Mouse (Mus musculus) heart, embryonic 12.5 days (tissue): ENCODE measurements at regions not wholly inside any gene's neighbourhood (a gene's known extent, or its start where the extent isn't known, plus 50 kb on each side); places are given as distances from the start of the nearest gene placed in this dataset.

Experiments
- ATAC-seq: fragments of 200-750 bp; cut with Nextera tagmentation; 2 replicates; pipeline ENCODE4 v1.8.0; 2017; ENCODE audit warnings: moderate TSS enrichment, moderate library complexity; ENCODE audit not compliant: insufficient number of reproducible peaks, low FRiP score
- H3K27ac ChIP-seq: fragments of 300-500 bp; sonication (generic); 2 replicates; pipeline ENCODE4 v1.5.1; 2016; ENCODE audit warnings: mild to moderate bottlenecking, moderate library complexity; ENCODE audit not compliant: poor library complexity, severe bottlenecking
- H3K27me3 ChIP-seq: fragments of 300-500 bp; sonication (generic); replicated peaks from 2 replicates; pipeline ENCODE4 v1.6.1; 2016; ENCODE audit warnings: mild to moderate bottlenecking, moderate library complexity
- H3K36me3 ChIP-seq: fragments of 300-500 bp; sonication (generic); 2 replicates; pipeline ENCODE4 v1.6.1; 2016; ENCODE audit warnings: mild to moderate bottlenecking, moderate library complexity
- H3K4me1 ChIP-seq: fragments of 300-500 bp; sonication (generic); replicated peaks from 2 replicates; pipeline ENCODE4 v1.6.1; 2016; ENCODE audit warnings: mild to moderate bottlenecking
- H3K4me2 ChIP-seq: fragments of 300-500 bp; sonication (generic); 2 replicates; pipeline ENCODE4 v1.6.1; 2016; ENCODE audit warnings: mild to moderate bottlenecking, moderate library complexity
- H3K4me3 ChIP-seq: fragments of 300-500 bp; sonication (generic); 2 replicates; pipeline ENCODE4 v1.5.1; 2016; ENCODE audit warnings: mild to moderate bottlenecking
- H3K9ac ChIP-seq: fragments of 300-500 bp; sonication (generic); 2 replicates; pipeline ENCODE4 v1.6.1; 2016; ENCODE audit warnings: mild to moderate bottlenecking, moderate library complexity
- H3K9me3 ChIP-seq: fragments of 300-500 bp; sonication (generic); replicated peaks from 2 replicates; pipeline ENCODE4 v1.6.1; 2016; ENCODE audit warnings: mild to moderate bottlenecking, moderate library complexity
- whole genome bisulfite sequencing: fragments of 180-500 bp; shearing (Covaris S2); methylation state at CpG from one replicate; pipeline ENCODE4 v1.1.7; 2016; 5-methylcytosine and 5-hydroxymethylcytosine counted together

- no peak for ATAC-seq
- 1% methylated on average over 30 of the region's 30 CpGs for WGBS
Measured at GRCm38 (mm10) chr13:84345791-84346511, 123.9 kb downstream of the Tmem161b start.

GRCm38 (mm10) chr13:84346569-84346968, 124.5 kb downstream of the Tmem161b start:
- H3K27me3 ChIP-seq, result peaks cover 43% of the 10 kb centered on the region
- no peaks in the 10 kb centered on the region for H3K36me3 ChIP-seq
- no peak overlapping the region for H3K4me2 ChIP-seq
- ATAC-seq, result no peak
- no peaks in the 10 kb centered on the region; the same call in 1 of the 2 replicates for H3K4me1 ChIP-seq
- no peak overlapping the region for H3K9ac ChIP-seq
- 12% methylated on average over 2 of the region's 2 CpGs for WGBS
- no peaks in the 10 kb centered on the region for H3K9me3 ChIP-seq
- no peak overlapping the region for H3K27ac ChIP-seq
- H3K4me3 ChIP-seq, result no peak overlapping the region

More at GRCm38 (mm10) chr13:84345791-84346511, 123.9 kb downstream of the Tmem161b start:
- Histone ChIP-seq H3K9me3 (no peaks in the 10 kb centered on the region), H3K4me2 (no peak overlapping the region), H3K36me3 (no peaks in the 10 kb centered on the region), H3K4me1 (no peaks in the 10 kb centered on the region; the same call in 1 of the 2 replicates), H3K27ac (no peak overlapping the region), H3K27me3 (peaks cover 48% of the 10 kb centered on the region), H3K4me3 (peak overlapping the region; percentile 9; the same call in 1 of the 2 replicates), H3K9ac (no peak overlapping the region)

GRCm38 (mm10) chr13:84347181-84347913, 125.3 kb downstream of the Tmem161b start:
- Histone ChIP-seq H3K27me3 (peaks cover 37% of the 10 kb centered on the region), H3K4me3 (peak overlapping the region; percentile 47), H3K36me3 (no peaks in the 10 kb centered on the region), H3K9me3 (no peaks in the 10 kb centered on the region), H3K9ac (no peak overlapping the region), H3K4me2 (peak overlapping the region; percentile 92), H3K4me1 (no peaks in the 10 kb centered on the region; the same call in 1 of the 2 replicates), H3K27ac (no peak overlapping the region)
- 2% methylated on average over 21 of the region's 21 CpGs for WGBS
- ATAC-seq, result 0 out of 2 replicates have a peak, but pooled peaks have one; percentile 5

- WGBS, result under 1% methylated on average over 34 of the region's 34 CpGs
Measured at GRCm38 (mm10) chr13:84347914-84348700, 126.0 kb downstream of the Tmem161b start.

GRCm38 (mm10) chr13:84348701-84348975, 126.5 kb downstream of the Tmem161b start:
- Histone ChIP-seq H3K36me3 (no peaks in the 10 kb centered on the region), H3K27me3 (peaks cover 29% of the 10 kb centered on the region), H3K4me2 (peak overlapping the region; percentile 92), H3K27ac (peak overlapping the region; percentile 40), H3K4me3 (peak overlapping the region; percentile 47), H3K9me3 (no peaks in the 10 kb centered on the region), H3K4me1 (no peaks in the 10 kb centered on the region; the same call in 1 of the 2 replicates), H3K9ac (peak overlapping the region; percentile 49)
- 0% methylated on average over 9 of the region's 9 CpGs for WGBS
- ATAC-seq, result no peak

More at GRCm38 (mm10) chr13:84347914-84348700, 126.0 kb downstream of the Tmem161b start:
- H3K27ac ChIP-seq, result peak overlapping the region; percentile 40
- peak overlapping the region; percentile 47 for H3K4me3 ChIP-seq
- peak; percentile 95 for ATAC-seq
- no peaks in the 10 kb centered on the region for H3K36me3 ChIP-seq
- no peaks in the 10 kb centered on the region for H3K9me3 ChIP-seq
- H3K4me2 ChIP-seq, result peak overlapping the region; percentile 92
- H3K27me3 ChIP-seq, result peaks cover 34% of the 10 kb centered on the region
- no peaks in the 10 kb centered on the region; the same call in 1 of the 2 replicates for H3K4me1 ChIP-seq
- peak overlapping the region; percentile 49 for H3K9ac ChIP-seq

- no peak for ATAC-seq
- Histone ChIP-seq H3K4me2 (peak overlapping the region; percentile 92), H3K9ac (peak overlapping the region; percentile 49), H3K27ac (peak overlapping the region; percentile 40; the same call in 1 of the 2 replicates), H3K4me1 (no peaks in the 10 kb centered on the region; the same call in 1 of the 2 replicates), H3K9me3 (no peaks in the 10 kb centered on the region), H3K36me3 (no peaks in the 10 kb centered on the region), H3K4me3 (peak overlapping the region; percentile 47), H3K27me3 (peaks cover 24% of the 10 kb centered on the region)
- WGBS, result under 1% methylated on average over 23 of the region's 23 CpGs
Measured at GRCm38 (mm10) chr13:84349001-84349720, 127.1 kb downstream of the Tmem161b start.

GRCm38 (mm10) chr13:84349721-84350040, 127.6 kb downstream of the Tmem161b start:
- Histone ChIP-seq H3K4me2 (peak overlapping the region; percentile 92; the same call in 1 of the 2 replicates), H3K9ac (no peak overlapping the region)

GRCm38 (mm10) chr13:84350791-84351190, 128.7 kb downstream of the Tmem161b start:
- Histone ChIP-seq H3K27me3 (peaks cover 15% of the 10 kb centered on the region), H3K36me3 (no peaks in the 10 kb centered on the region), H3K4me3 (no peak overlapping the region), H3K27ac (no peak overlapping the region), H3K9me3 (no peaks in the 10 kb centered on the region), H3K9ac (no peak overlapping the region), H3K4me1 (no peaks in the 10 kb centered on the region; the same call in 1 of the 2 replicates), H3K4me2 (no peak overlapping the region)
- 29% methylated on average over 5 of the region's 5 CpGs for WGBS
- no peak for ATAC-seq

More at GRCm38 (mm10) chr13:84349721-84350040, 127.6 kb downstream of the Tmem161b start:
- no peak for ATAC-seq
- Histone ChIP-seq H3K27ac (no peak overlapping the region), H3K9me3 (no peaks in the 10 kb centered on the region), H3K36me3 (no peaks in the 10 kb centered on the region), H3K27me3 (peaks cover 22% of the 10 kb centered on the region), H3K4me1 (no peaks in the 10 kb centered on the region; the same call in 1 of the 2 replicates), H3K4me3 (peak overlapping the region; percentile 47)
- WGBS, result 39% methylated on average over 4 of the region's 4 CpGs

GRCm38 (mm10) chr13:84356455-84356854, 134.4 kb downstream of the Tmem161b start:
- H3K4me2 ChIP-seq, result no peak overlapping the region
- H3K27ac ChIP-seq, result no peak overlapping the region

GRCm38 (mm10) chr13:84360536-84360935, 138.4 kb downstream of the Tmem161b start:
- no peak for ATAC-seq
- WGBS, result 92% methylated on average over 2 of the region's 2 CpGs
- H3K9ac ChIP-seq, result no peak overlapping the region
- H3K4me1 ChIP-seq, result no peaks in the 10 kb centered on the region
- no peak overlapping the region for H3K4me2 ChIP-seq
- no peaks in the 10 kb centered on the region for H3K27me3 ChIP-seq
- H3K27ac ChIP-seq, result no peak overlapping the region
- H3K36me3 ChIP-seq, result no peaks in the 10 kb centered on the region
- H3K9me3 ChIP-seq, result no peaks in the 10 kb centered on the region
- no peak overlapping the region for H3K4me3 ChIP-seq

More at GRCm38 (mm10) chr13:84356455-84356854, 134.4 kb downstream of the Tmem161b start:
- no peak for ATAC-seq
- Histone ChIP-seq H3K9ac (no peak overlapping the region), H3K9me3 (no peaks in the 10 kb centered on the region), H3K27me3 (no peaks in the 10 kb centered on the region), H3K4me3 (no peak overlapping the region), H3K36me3 (no peaks in the 10 kb centered on the region), H3K4me1 (no peaks in the 10 kb centered on the region)
- 49% methylated on average over 2 of the region's 2 CpGs for WGBS
